7 mouse cellular contexts compared by ENCODE assay signal in the genomic region with DNA sequence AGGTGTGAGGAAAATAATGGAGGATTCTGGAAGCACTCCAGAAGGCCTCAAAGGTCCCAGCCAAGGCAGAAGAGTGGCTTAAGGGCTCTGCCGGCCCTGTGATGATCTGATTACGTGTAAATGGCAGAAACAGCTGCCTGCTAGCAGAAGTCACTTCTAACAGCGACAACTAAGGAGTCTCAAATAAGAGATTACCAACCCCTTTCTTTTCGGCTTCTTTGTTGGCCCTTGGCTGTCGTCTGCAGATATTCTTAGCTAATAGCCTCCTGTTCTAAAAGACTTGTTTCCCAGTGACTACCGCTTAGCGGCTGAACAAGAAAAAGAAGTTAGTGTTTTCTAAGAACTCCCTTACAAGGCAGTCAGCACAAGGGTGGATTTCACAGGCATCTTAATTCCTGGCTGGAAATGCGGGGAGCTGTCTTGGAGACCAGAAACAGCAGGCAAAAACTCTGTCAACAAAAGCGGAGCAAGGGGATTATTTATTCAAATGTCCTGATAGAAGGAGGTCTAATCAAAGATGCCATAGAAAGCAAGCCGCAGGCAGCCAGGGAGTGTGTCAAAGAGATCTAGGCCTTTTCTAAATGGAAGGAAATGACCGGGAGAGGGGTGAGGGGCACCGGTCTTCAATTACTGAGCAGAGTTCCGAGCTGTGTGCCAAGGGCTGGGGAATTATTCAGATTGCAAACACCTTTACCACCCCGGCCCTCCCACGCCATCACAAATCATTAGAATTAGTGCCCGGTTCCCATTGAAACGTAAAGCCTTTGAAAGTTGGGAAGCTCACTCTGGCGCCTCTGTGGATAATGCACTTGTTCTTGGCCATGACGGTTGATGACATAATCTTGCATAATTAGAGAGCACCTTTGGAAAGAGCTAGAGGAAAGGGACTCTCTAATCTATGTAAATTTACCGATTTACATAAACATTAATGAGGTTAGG. TPM values are rescaled to one million over a fixed set of nuclear protein-coding genes. Genes with fewer than 3 reads are reported as not detected.
DNase-seq lines count a peak whose midpoint lies in the region; TF ChIP-seq lines count a peak whose summit lies in the region.

No protein-coding gene starts in this region.

- no peak overlapping the region for H3K4me3 ChIP-seq in MEL (ENCODE audit: control insufficient read depth in 1 of 2, insufficient read depth in 1 of 2, low read depth in 2 of 2, low read length in 2 of 2)

- no peak for DNase-seq in MEL (ENCODE audit: low read depth, low spot score)
- peak; percentile 57 for DNase-seq in R1 (ENCODE audit: low read depth, low spot score)
- peak; percentile 26 to 32 for DNase-seq in frontal cortex, postnatal 14 days (ENCODE audit: low spot score in 2 of 2)
- peak; percentile 43 for DNase-seq in left cerebral cortex, postnatal 4 days
- peak; percentile 51 for DNase-seq in retina, embryonic 14.5 days (ENCODE audit: low spot score)
- DNase-seq in ovary, postnatal 36 days (ENCODE audit: low spot score), result no peak
- DNase-seq in kidney, postnatal 36 days, result no peak

- H3K9me3 ChIP-seq in MEL (replicated peaks; ENCODE audit: insufficient read depth, low read length), result no peaks in the 10 kb centered on the region

- H3K4me1 ChIP-seq in MEL (ENCODE audit: control insufficient read depth in 1 of 2, insufficient read depth in 2 of 2, low read length in 2 of 2), result peaks cover 35 to 41% of the 10 kb centered on the region in 2 experiments

- no peak for TF ChIP-seq RAD21 in MEL (IDR thresholded peaks at IDR 0.05; ENCODE audit: low read depth, low read length)

- no peak for TF ChIP-seq POLR2A in MEL (IDR thresholded peaks at IDR 0.05; ENCODE audit: control insufficient read depth in 1 of 2, insufficient read depth in 1 of 2, low read depth in 1 of 2, low read length in 2 of 2, poor library complexity in 1 of 2)

- TF ChIP-seq CTCF in MEL (IDR thresholded peaks at IDR 0.05 in 2 of 3, conservative IDR thresholded peaks at IDR 0.05 in 1 of 3; ENCODE audit: control insufficient read depth in 1 of 3, insufficient read depth in 1 of 3, low read depth in 2 of 3, low read length in 3 of 3, poor library complexity in 1 of 3, severe bottlenecking in 1 of 3), result no peak

- peaks cover 0 to 36% of the 10 kb centered on the region in 2 experiments; a peak in 2 of 4 replicates for H3K36me3 ChIP-seq in MEL (ENCODE audit: control insufficient read depth in 1 of 2, insufficient read depth in 2 of 2, low read length in 2 of 2)

- no peaks in the 10 kb centered on the region for H3K27me3 ChIP-seq in MEL (ENCODE audit: control insufficient read depth in 1 of 2, insufficient read depth in 2 of 2, low read length in 2 of 2)

- peak; percentile 21 to 23; a peak in 1 of 4 replicates for TF ChIP-seq EP300 in MEL (IDR thresholded peaks at IDR 0.05; ENCODE audit: low read depth in 1 of 2, low read length in 2 of 2)

- H3K9ac ChIP-seq in MEL (ENCODE audit: control insufficient read depth, low read depth, low read length, poor library complexity, severe bottlenecking), result no peak overlapping the region

- no peaks in the 10 kb centered on the region for H3K79me2 ChIP-seq in MEL (ENCODE audit: control insufficient read depth, insufficient read depth, low read length, poor library complexity)

- intact Hi-C loops in left cerebral cortex, postnatal 4 days (cut with DNase I), result no loop called here

- no peak overlapping the region for H3K27ac ChIP-seq in MEL (ENCODE audit: control insufficient read depth, low read depth, low read length)

TF ChIP-seq in MEL, 35 proteins besides CTCF, POLR2A, EP300 and RAD21:
- 0 out of 2 replicates have a peak, but pooled peaks have one; percentile 15 for TF ChIP-seq TCF12 (IDR thresholded peaks at IDR 0.05; ENCODE audit: low read depth, low read length)
- no peak for TF ChIP-seq TAL1 (IDR thresholded peaks at IDR 0.05; ENCODE audit: low read length)
- TF ChIP-seq KAT2A (conservative IDR thresholded peaks at IDR 0.05; ENCODE audit: low read depth, low read length), result no peak
- TF ChIP-seq ETS1 (IDR thresholded peaks at IDR 0.05; ENCODE audit: low read depth, low read length), result peak; percentile 62

RNA-seq across cellular contexts. Expression of gene Hopx, which starts 7.6 kb away (rescaled TPM):
- 42.3 and 43.4 TPM in 2 replicates for total RNA-seq in MEL (2012; rRNA removed)
- 10 to 100 TPM in 1 of 2 experiments, not detected in 1; 26.8 TPM for polyA plus RNA-seq in MEL (2012; ENCODE audit: insufficient read depth in 1 of 2, insufficient read length in 2 of 2, low read depth in 1 of 2, low replicate concordance in 2 of 2, missing spikeins in 1 of 2)
- total RNA-seq in left cerebral cortex, postnatal 4 days (2021), result 10 to 100 TPM; 11.1 to 13.7 TPM

Comparison
In these comparisons a context has a peak if more than half of its experiments do, and no peak if none do; other contexts are left out.
1. DNase-seq: peak in R1 (single experiment), frontal cortex, postnatal 14 days (2 of 2), left cerebral cortex, postnatal 4 days (single experiment) and retina, embryonic 14.5 days (single experiment); none in MEL (single experiment), ovary, postnatal 36 days (single experiment) and kidney, postnatal 36 days (0 of 2).